Mouse (Mus musculus) C2C12 (cell line): ENCODE data around the gene Ldlrap1.

Experiments used
- CEBPB ChIP-seq: IDR thresholded peaks from one replicate; pipeline ENCODE4 v1.6.1; 2011; ENCODE audit warnings: low read depth, mild to moderate bottlenecking, control low read depth, moderate library complexity
- CTCF ChIP-seq: IDR thresholded peaks from one replicate; pipeline ENCODE4 v1.5.1; 2011; ENCODE audit not compliant: control insufficient read depth, insufficient read depth, insufficient read length
- FOSL1 ChIP-seq: IDR thresholded peaks from one replicate; pipeline ENCODE4 v1.8.0; 2011; ENCODE audit warnings: mild to moderate bottlenecking, low read length; ENCODE audit not compliant: poor library complexity, insufficient read depth, severe bottlenecking
- MAX ChIP-seq: IDR thresholded peaks from one replicate; pipeline ENCODE4 v1.6.1; 2011; ENCODE audit warnings: mild to moderate bottlenecking, control low read depth
- MYOD1 ChIP-seq: IDR thresholded peaks from one replicate; pipeline ENCODE4 v1.6.1; 2011; ENCODE audit warnings: low read depth; ENCODE audit not compliant: control insufficient read depth, insufficient read length
- MYOG ChIP-seq: IDR thresholded peaks from one replicate; pipeline ENCODE4 v1.6.1; 2011; ENCODE audit not compliant: control insufficient read depth, insufficient read length; ENCODE audit errors: extremely low read depth
- USF1 ChIP-seq: IDR thresholded peaks from one replicate; pipeline ENCODE4 v1.6.1; 2011; ENCODE audit warnings: low read depth, mild to moderate bottlenecking, control low read depth, moderate library complexity

DNA sequence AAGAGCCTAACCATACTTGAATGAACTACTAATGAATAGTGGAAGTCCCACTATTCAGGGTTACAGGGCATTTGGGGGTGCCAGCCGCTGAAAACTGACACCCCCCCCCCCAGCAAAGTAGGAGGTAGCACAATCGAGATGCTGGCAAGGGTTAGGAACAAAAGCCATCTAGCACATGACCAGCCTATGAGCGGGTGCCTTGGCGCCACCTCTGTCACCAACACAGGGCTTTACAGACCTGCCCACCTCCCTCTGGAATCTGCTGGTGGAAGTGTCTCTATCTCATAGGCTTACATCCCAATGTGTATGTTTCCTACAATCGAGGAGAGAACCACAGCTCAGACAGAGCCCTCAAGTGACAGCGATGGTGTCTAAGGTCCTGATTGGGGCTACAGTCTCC lies 17.0 kb downstream of the Ldlrap1 start:
- TF ChIP-seq USF1: no peak
- no peak for TF ChIP-seq CTCF
- TF ChIP-seq MAX: no peak
- no peak for TF ChIP-seq MYOD1
- TF ChIP-seq CEBPB: no peak
- TF ChIP-seq MYOG: no peak
- no peak for TF ChIP-seq FOSL1
